Mouse (Mus musculus): ENCODE measurements around the gene Rnf152.

DNA sequence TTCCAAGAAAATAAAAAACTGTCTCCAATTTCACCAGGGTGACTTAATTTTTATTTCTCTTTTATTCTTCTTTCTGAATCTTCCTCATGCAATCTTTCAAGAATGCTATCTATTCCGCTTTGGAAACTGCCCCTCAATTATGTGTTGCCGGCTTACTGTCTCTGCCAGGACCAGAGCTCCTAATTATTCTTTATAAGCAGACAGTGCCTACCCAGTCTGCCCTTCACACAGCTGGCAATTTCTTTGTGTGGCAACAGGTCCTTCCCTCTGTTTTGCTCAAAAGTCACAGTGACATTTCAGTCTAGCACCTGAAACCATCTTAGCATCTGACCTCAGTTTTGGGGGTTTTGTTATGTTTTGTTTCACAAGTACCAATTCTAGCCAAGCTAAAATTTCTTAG, 109.9 kb downstream of the Rnf152 start:
- TF ChIP-seq CTCF (IDR thresholded peaks at IDR 0.05), result no peak
- no peak for TF ChIP-seq EP300 (IDR thresholded peaks at IDR 0.05)
